Mouse (Mus musculus): ENCODE results near the gene Polr2l. TPM values are rescaled to one million over a fixed set of nuclear protein-coding genes. Genes with fewer than 3 reads are reported as not detected.

Gene Polr2l
- polyA plus RNA-seq, 1 experiment, result 48.1 TPM

DNA sequence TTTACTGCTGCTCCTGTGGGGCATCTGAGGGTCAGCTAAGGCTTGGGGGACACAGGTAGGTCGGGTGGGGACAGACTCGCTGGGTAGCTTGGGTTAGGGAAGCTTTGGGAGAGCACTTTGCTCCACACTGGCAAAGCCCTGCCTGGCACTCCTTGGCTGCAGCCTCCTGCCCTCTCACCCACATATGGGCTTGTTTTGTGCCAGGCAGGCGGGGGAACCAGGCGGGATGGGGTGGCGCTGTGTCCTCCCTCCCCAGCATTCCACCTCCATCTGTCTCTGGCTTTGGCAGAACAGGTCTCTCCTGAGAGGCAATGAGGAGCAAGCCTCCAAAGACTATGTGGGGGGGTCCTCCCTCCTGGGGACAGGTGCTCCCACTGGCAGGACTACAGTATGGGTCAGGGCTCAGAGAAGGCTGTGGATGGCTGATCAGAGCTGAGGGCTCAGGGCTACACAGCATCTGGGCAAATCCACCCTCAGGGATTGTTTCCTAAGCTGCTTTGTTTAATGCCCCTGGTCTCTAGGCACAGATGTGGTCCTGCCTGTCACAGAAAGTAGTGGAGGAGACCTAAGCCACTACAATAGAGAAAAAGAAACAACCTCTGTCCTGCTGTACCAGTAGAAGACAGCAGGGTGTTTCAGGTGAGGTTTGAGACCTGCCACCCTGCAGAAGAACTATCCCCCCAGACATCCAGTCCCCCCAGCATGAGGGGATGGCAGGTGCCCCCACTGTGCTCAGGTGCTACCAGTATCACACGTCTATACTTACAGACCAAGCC, 42.0 kb downstream of the Polr2l start:
- no peak for DNase-seq (ENCODE audit: low spot score)

DNA sequence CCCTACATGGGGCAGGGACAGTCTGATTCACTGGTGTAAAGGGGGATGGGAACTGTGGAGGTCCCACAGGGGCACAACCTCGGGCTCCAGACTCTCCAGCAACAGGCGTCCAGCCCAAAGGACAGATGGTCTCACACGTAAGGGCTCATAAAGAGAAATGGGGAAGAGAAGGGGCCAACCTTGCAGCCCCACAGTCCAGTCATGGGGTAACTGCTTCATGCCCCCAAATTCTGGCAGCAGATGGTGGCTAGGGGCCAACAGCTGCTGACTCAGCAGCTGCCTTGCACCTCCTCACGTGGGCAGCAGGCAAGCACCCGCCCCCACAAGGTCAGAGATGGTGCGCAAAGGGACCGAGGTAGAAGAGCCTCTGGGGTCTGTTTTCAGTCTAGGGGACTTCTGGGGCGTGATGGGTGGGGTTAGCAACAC, 42.7 kb downstream of the Polr2l start:
- no peak for DNase-seq (ENCODE audit: low spot score)

DNA sequence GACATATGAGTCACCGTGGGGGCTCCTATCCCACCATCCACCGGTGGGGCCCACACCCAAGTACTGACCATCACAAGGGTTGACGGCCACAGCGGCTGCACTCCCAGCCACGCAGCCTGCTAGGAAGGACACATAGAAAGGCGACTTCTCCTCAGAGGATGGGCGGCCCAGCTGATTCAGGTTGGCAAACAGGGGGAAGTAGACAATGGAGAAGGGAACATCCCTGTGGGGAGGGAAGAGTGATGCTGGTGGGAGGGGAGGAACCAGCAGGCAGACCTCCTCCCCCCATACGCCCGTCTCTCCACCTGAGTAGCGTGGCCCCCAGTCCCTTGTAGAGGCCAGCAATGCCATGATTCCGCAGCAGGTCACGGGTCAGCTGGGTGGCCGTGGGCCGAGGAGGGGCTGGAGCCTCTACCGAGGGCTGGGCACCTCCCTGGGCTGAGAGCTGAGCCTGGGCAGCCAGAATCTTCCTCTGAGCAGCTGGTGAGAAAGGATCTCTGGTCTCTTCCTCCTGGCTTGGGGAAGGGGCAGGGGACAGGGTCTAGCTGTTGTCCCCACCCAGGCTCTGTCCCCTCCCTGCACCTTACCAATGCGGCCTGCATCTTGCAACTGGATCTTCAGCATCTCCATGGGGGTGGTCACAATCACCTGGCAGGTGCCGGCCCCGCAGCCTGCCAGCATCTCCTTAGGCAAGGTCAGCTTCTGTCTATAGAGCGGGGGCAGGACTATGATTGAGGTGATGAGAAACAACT, 43.3 kb downstream of the Polr2l start:
- DNase-seq (ENCODE audit: low spot score), result no peak

DNA sequence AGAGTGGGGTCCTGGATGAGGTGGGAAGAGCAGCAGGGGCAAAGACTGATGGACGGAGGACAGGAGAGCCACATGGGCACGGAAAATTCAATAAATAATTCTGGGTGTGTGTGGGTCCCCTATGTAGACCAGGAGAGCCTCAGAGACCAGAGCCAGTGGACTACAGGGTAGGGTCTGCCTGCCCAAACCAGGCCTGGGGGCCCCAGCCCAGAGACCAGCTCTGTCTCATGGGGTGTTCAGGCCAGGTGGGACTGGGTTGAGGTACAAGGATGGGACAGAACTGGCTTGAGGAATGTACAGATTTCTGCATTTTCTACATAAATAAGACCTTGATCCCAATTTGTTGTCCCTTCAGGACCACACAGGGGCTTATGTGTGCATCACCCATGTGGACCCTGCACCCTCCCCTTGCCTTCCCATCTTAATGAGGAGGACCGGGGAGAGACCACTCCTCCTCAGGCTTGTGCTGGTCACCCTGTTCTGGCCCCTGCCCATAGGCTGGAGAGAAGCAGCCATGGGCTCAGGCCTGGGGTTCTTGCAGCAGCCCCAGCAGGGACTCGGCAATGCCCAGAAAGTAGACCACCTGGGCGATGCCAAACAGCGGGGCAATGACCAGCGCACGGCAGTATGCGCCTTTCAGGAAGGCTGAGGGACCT, 44.2 kb downstream of the Polr2l start:
- DNase-seq (ENCODE audit: low spot score), result no peak

DNA sequence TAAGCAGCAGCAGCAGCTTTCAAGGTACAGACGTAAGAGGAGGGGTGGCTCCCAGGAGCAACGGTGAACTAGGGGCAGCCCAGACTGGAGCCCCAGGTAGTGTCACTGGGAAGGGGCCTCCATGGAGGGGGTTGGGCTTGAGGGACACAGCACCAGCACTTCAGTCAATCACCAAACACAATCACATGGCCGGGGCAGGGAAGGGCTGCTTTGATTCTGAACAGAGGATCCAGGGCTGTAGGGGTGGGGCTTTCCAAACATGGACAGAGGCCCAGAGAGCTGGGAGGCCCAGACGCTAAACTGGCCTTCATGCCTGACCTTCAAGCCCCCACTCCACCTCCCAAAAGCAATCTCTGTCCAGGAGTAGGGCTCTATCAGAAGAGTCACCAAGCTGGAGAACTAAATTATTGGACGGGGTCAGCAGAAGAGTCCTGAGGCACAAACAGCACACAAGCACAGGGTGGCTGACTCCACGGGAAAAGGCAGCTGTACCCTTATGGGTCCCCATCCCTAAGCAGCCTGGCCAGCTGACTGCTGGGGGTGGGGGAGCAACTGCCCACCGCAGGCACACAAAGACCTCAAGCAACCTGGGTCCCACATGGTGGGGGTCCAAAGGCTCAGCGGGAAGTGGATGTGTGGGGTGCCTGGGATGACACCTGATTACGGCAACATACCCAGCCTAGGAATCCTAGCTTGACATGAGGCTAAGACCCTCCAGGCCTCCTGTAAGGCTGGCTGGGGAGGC, 44.9 kb downstream of the Polr2l start:
- no peak for DNase-seq (ENCODE audit: low spot score)

DNA sequence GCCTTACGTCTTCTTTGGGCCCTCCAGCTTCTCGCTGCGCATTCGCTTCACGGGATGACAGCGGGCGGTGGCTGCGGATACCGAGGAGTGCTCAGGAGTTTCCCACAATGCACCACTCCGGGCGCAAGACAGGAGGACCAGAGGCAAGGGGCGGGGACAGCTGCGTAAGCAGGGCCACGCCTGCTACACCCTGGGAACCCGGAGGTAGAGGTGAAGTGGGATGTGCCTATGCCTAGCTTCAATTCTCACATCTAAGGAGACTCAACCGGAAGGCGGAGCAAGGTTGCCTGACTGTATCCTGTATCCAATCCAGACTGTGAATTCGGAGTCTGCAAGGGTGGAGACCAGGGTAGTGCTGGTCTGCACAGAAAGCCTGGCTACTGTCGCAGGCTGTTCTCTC, 45.6 kb downstream of the Polr2l start, which contains the start of gene Cend1:
Cend1 (minus strand) TSS at position 182 of the 400 bp plus-strand sequence.
- no peak for DNase-seq (ENCODE audit: low spot score)

DNA sequence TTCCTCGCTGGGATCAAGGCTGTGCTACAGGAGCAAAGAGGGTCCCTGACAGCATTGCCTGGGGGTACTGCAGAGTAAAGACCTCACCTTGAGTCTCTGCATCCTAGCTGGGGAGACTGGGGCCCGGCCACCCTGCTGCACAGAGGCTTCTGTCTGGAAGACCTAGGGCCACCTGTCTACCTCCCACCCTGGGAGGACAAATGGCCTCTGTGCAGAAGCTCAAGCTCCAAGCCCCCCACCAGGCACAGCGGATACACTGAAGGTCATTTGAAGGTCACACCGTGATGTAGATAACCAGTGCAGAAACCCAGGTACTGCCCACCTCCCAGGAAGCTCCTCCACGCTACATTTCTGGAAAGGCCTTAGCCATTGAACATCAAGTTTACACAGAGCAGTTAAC, 46.2 kb downstream of the Polr2l start:
- DNase-seq (ENCODE audit: low spot score), result no peak

DNA sequence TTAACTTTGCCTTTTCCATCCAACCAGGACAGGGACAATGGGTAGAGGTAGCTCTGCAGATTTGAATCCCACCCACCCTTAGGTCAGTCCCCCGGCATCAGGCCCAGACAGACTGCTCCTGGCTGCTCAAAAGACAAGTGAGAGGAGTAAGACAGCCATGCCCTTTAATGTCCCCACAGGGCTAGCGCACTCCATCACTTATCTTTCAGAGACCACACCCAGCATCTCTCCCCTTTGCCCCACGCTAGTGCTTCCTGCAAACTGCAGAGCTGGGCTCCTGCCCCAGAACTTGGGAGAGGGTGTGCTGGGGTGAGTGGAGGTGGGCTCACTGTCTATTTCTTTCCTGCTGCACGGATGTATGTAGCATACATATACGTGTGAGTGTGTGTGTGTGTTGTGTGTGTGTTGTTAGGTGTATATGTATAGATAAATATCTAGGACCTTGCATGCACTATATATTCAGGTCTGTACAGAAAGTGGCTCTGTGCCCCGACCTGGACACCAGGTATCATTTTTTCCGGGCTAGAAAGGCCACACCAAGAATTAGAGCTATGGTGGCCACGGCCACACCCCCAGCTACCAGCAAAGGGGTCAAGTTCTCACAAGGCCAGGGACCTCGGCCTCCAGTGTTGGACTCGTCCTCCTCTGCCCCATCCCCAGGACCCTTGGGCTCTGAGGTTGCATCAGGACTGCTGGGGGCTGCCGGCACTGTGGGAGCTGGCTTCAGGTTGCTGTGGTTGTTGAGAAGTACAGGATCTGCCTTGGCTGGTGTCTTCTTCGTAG, 47.8 kb downstream of the Polr2l start:
- DNase-seq (ENCODE audit: low spot score), result no peak

DNA sequence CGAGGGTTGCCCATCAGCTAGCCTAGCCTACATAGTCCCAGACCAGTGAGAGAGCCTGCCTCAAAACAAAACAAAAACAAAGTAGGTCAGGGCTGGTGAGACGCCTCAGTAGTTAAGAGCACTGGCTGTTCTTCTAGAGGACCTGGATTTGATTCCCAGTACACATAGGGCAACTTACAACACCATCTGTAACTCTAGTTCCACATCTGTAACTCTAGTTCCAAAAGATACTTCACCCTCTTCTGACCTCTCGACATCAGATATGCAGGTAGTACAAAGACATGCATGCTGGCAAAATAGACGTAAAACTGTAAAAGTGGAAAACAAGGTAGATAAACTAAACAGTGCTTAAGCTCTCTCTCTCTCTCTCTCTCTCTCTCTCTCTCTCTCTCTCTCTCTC, 51.1 kb downstream of the Polr2l start:
- DNase-seq (ENCODE audit: low spot score), result no peak

Other genes with a start within 250 kb of the Polr2l start
- 16.4 and 30.4 TPM in 2 replicates for gene Phrf1, start 246.3 kb downstream of the Polr2l start, polyA plus RNA-seq (2012; rRNA removed)
- 21.2 and 23.3 TPM in 2 replicates for gene Irf7, start 208.7 kb downstream of the Polr2l start, polyA plus RNA-seq (2012; rRNA removed)
- 0.07 TPM in 1 of 2 replicates, not detected in the other for gene Cdhr5, start 198.3 kb downstream of the Polr2l start, polyA plus RNA-seq (2012; rRNA removed)
- 0.41 and 1.3 TPM in 2 replicates for gene Sct, start 196.0 kb downstream of the Polr2l start, polyA plus RNA-seq (2012; rRNA removed)
- 0.06 and 0.21 TPM in 2 replicates for gene Drd4, start 183.1 kb downstream of the Polr2l start, polyA plus RNA-seq (2012; rRNA removed)
- gene Deaf1, start 147.4 kb downstream of the Polr2l start, polyA plus RNA-seq (2012; rRNA removed), result 14.6 and 22.8 TPM in 2 replicates
- gene Tmem80, start 147.4 kb downstream of the Polr2l start, polyA plus RNA-seq (2012; rRNA removed), result 34.1 and 42.5 TPM in 2 replicates
- 79.7 and 109 TPM in 2 replicates for gene Eps8l2, start 136.3 kb downstream of the Polr2l start, polyA plus RNA-seq (2012; rRNA removed)
- 269 and 320 TPM in 2 replicates for gene Taldo1, start 82.9 kb downstream of the Polr2l start, polyA plus RNA-seq (2012; rRNA removed)
- gene Gatd1, start 61.0 kb downstream of the Polr2l start, polyA plus RNA-seq (2012; rRNA removed), result 48.3 and 59.2 TPM in 2 replicates
- 1.3 and 3.4 TPM in 2 replicates for gene Cend1, start 45.6 kb downstream of the Polr2l start, polyA plus RNA-seq (2012; rRNA removed)
- gene Slc25a22, start 37.2 kb downstream of the Polr2l start, polyA plus RNA-seq (2012; rRNA removed), result 42.0 and 55.2 TPM in 2 replicates
- 4.7 and 4.8 TPM in 2 replicates for gene Pidd1, start 31.1 kb downstream of the Polr2l start, polyA plus RNA-seq (2012; rRNA removed)
- 1,171 and 1,507 TPM in 2 replicates for gene Rplp2, start 27.8 kb downstream of the Polr2l start, polyA plus RNA-seq (2012; rRNA removed)
- 108 and 133 TPM in 2 replicates for gene Pnpla2, start 19.9 kb downstream of the Polr2l start, polyA plus RNA-seq (2012; rRNA removed)
- 24.0 and 25.8 TPM in 2 replicates for gene Cracr2b, start 14.0 kb downstream of the Polr2l start, polyA plus RNA-seq (2012; rRNA removed)
- 280 and 288 TPM in 2 replicates for gene Cd151, start 7.7 kb downstream of the Polr2l start, polyA plus RNA-seq (2012; rRNA removed)
- 161 and 196 TPM in 2 replicates for gene Tspan4, start 108 bp upstream of the Polr2l start, polyA plus RNA-seq (2012; rRNA removed)
- gene Chid1, start 64.7 kb upstream of the Polr2l start, polyA plus RNA-seq (2012; rRNA removed), result 28.5 and 32.0 TPM in 2 replicates
- 19.8 and 32.9 TPM in 2 replicates for gene Ap2a2, start 87.0 kb upstream of the Polr2l start, polyA plus RNA-seq (2012; rRNA removed)
- gene Muc6, start 180.2 kb upstream of the Polr2l start, polyA plus RNA-seq (2012; rRNA removed), result 0.01 and 0.03 TPM in 2 replicates
- gene Muc2, start 215.2 kb upstream of the Polr2l start, polyA plus RNA-seq (2012; rRNA removed), result 2.5 and 4.4 TPM in 2 replicates